Comparison of ENCODE assay signal across 23 mouse cellular contexts in the genomic region with DNA sequence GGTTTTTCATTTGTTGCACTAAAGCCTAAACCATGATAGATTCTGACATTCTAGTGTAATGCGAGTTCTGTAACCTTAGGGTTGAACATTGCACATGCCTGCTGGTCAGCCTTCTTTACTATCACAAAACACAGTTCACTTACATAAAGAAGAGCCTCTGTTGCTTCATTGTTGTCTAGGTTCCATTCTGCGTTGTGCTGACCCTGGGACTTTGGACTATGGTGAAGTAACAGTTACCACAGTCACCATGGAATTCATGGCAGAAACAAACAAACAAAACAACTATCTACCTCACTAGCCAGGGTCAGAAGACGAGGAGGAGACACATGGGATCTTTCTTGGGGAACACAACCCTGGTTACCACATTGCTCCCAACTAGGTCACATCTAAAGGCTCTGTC.
"Had no signal": no experiment of that assay in that cellular context is flagged by ENCODE, and none has a peak within 500 bp of the region (broad histone marks: within the 10 kb centered on the region; RNA-seq: fewer than 3 reads in every experiment).

No protein-coding gene starts in this region.

- H3K4me1 ChIP-seq: intestine, embryonic 15.5 days had no signal

- H3K9ac ChIP-seq: intestine, embryonic 15.5 days; limb, embryonic 13.5 days; liver, embryonic 13.5 days; lung, embryonic 15.5 days; midbrain, embryonic 13.5 days; neural tube, embryonic 13.5 days had no signal

- H3K4me2 ChIP-seq: intestine, embryonic 15.5 days; limb, embryonic 13.5 days; liver, embryonic 13.5 days; lung, embryonic 15.5 days; midbrain, embryonic 13.5 days; neural tube, embryonic 13.5 days had no signal

- H3K4me3 ChIP-seq: intestine, embryonic 15.5 days; layer of hippocampus, adult 2 months; limb, embryonic 10.5 days; limb, embryonic 13.5 days; liver, embryonic 13.5 days; lung, embryonic 15.5 days; megakaryocyte, embryonic 14.5 days; midbrain, embryonic 10.5 days; midbrain, embryonic 13.5 days; myocyte; neural tube, embryonic 13.5 days had no signal

- H3K27ac ChIP-seq: intestine, embryonic 15.5 days; kidney, postnatal 0 days; layer of hippocampus, adult 2 months; limb, embryonic 10.5 days; limb, embryonic 13.5 days; liver, embryonic 13.5 days; lung, embryonic 15.5 days; macrophage; midbrain, embryonic 10.5 days; midbrain, embryonic 13.5 days; neural tube, embryonic 13.5 days; stomach, postnatal 0 days had no signal

- H3K9me3 ChIP-seq: intestine, embryonic 15.5 days; limb, embryonic 10.5 days; limb, embryonic 13.5 days; liver, embryonic 13.5 days; lung, embryonic 15.5 days; midbrain, embryonic 10.5 days; midbrain, embryonic 13.5 days; neural tube, embryonic 13.5 days had no signal

- H3K27me3 ChIP-seq: intestine, embryonic 15.5 days; limb, embryonic 13.5 days; liver, embryonic 13.5 days; lung, embryonic 15.5 days; midbrain, embryonic 13.5 days; neural tube, embryonic 13.5 days had no signal

- ATAC-seq: hindbrain, embryonic 16.5 days; intestine, embryonic 15.5 days; midbrain, embryonic 13.5 days; midbrain, embryonic 16.5 days had no signal

- H3K36me3 ChIP-seq: intestine, embryonic 15.5 days; limb, embryonic 10.5 days; limb, embryonic 13.5 days; liver, embryonic 13.5 days; lung, embryonic 15.5 days; midbrain, embryonic 10.5 days; midbrain, embryonic 13.5 days; neural tube, embryonic 13.5 days had no signal

- DNase-seq: kidney, adult 8-10 months; layer of hippocampus, adult 9-11 months; liver, embryonic 13.5 days; lung, adult 18-20 months; lung, postnatal 10 days; thymus, adult 2 months; thymus, postnatal 14 days; thymus, postnatal 4 days had no signal
